Mouse (Mus musculus) embryonic stem cell, embryonic (primary cell): Measurements from ENCODE around the gene Icam5.
"Not testable (repeated sequence)": the region's sequence is repeated elsewhere in the genome, so short reads cannot be mapped to it uniquely, and the experiment has no call there.

ENCODE experiments used
- CTCF ChIA-PET, 4 experiments: fragments of 300-600 bp in 2 of 4; fragments of 350-600 bp in 2 of 4; sonication (Branson Sonifier 250); formaldehyde crosslinking; loops; one replicate each; lab custom pipeline; 2022; ENCODE audit warnings: inconsistent platforms in 2 of 4; lab: Charles Lee
- POLR2A ChIA-PET, 4 experiments: fragments of 300-600 bp in 2 of 4; fragments of 350-600 bp in 2 of 4; sonication (Branson Sonifier 250); formaldehyde crosslinking; loops; one replicate each; lab custom pipeline; 2022; ENCODE audit warnings: antibody characterized with exemption in 4 of 4, inconsistent platforms in 1 of 4; lab: Charles Lee

Gene Icam5

GRCm38 (mm10) chr9:21035586-21035985 is 3.7 kb downstream of the Icam5 start:
- CTCF ChIA-PET = interaction anchor here in 2 of 4 experiments (0.5 to 1.4 kb wide), 5 partner anchors 16 to 185 kb away, joined by 3 to 5 read pairs (median 3); partner anchors contain the start of gene Icam1 (in 1 of the 2)

GRCm38 (mm10) chr9:21036161-21036560 is 4.3 kb downstream of the Icam5 start:
- ChIA-PET POLR2A (interaction anchor here in 2 of 4 experiments (0.5 to 7.6 kb wide), 14 partner anchors 10 to 187 kb away, joined by 3 to 55 read pairs (median 4); partner anchors contain the start of genes Gm38431 (in 2 of the 2), Raver1 (in 2 of the 2), Fdx1l (in 1 of the 2) and Gm49373 (in 1 of the 2)), CTCF (interaction anchor here in 2 of 4 experiments (0.9 to 1.2 kb wide), 2 partner anchors 9 to 100 kb away, joined by 3 to 4 read pairs; no protein-coding TSS in a partner anchor)

More at GRCm38 (mm10) chr9:21035586-21035985, 3.7 kb downstream of the Icam5 start:
- POLR2A ChIA-PET = interaction anchor here (0.6 to 7.6 kb wide), 28 partner anchors 9 to 188 kb away, joined by 3 to 55 read pairs (median 4); partner anchors contain the start of genes Gm49373 (in 3 of the 4), Fdx1l (in 2 of the 4), Gm38431 (in 2 of the 4) and Icam1 (in 2 of the 4)

GRCm38 (mm10) chr9:21036666-21037065 is 4.8 kb downstream of the Icam5 start:
- ChIA-PET CTCF (interaction anchor here in 2 of 4 experiments (0.9 to 1.2 kb wide), 3 partner anchors 10 to 101 kb away, joined by 3 to 4 read pairs (median 3); no protein-coding TSS in a partner anchor), POLR2A (interaction anchor here in 3 of 4 experiments (0.5 to 7.6 kb wide), 17 partner anchors 10 to 159 kb away, joined by 3 to 55 read pairs (median 4); partner anchors contain the start of genes Gm38431 (in 2 of the 3), Icam1 (in 2 of the 3), Raver1 (in 2 of the 3) and Fdx1l (in 1 of the 3))

- POLR2A ChIA-PET = interaction anchor here in 3 of 4 experiments (0.7 to 7.6 kb wide), 16 partner anchors 11 to 160 kb away, joined by 3 to 55 read pairs (median 5); partner anchors contain the start of genes Gm38431 (in 3 of the 3), Icam1 (in 3 of the 3), Raver1 (in 3 of the 3) and Fdx1l (in 1 of the 3)
- CTCF ChIA-PET = interaction anchor here in 3 of 4 experiments (0.6 to 2.1 kb wide), 4 partner anchors 7 to 441 kb away, joined by 3 to 6 read pairs (median 3); partner anchors contain the start of gene Icam4 (in 1 of the 3)
These were observed 5.6 kb downstream of the Icam5 start for GRCm38 (mm10) chr9:21037481-21037891.

GRCm38 (mm10) chr9:21039779-21040178 is 7.9 kb downstream of the Icam5 start:
- CTCF ChIA-PET = interaction anchor here in 2 of 4 experiments (1.2 to 1.5 kb wide), 2 partner anchors 9 to 121 kb away, joined by 3 to 9 read pairs; no protein-coding TSS in a partner anchor
- POLR2A ChIA-PET = interaction anchor here (0.5 to 7.6 kb wide), 11 partner anchors 9 to 52 kb away, joined by 3 to 55 read pairs (median 7); partner anchors contain the start of genes Gm38431 (in 2 of the 4), Raver1 (in 2 of the 4), Fdx1l (in 1 of the 4) and Gm49373 (in 1 of the 4)

GRCm38 (mm10) chr9:21041308-21041707 is 9.4 kb downstream of the Icam5 start:
- POLR2A ChIA-PET = interaction anchor here in 2 of 4 experiments (0.6 to 4.5 kb wide), 7 partner anchors 8 to 163 kb away, joined by 3 to 16 read pairs (median 6); partner anchors contain the start of genes Gm38431 (in 1 of the 2), Icam1 (in 1 of the 2), Raver1 (in 1 of the 2) and Zglp1 (in 1 of the 2)
- CTCF ChIA-PET = interaction anchor here in 2 of 4 experiments (0.6 to 1.7 kb wide), 3 partner anchors 10 to 128 kb away, joined by 3 to 5 read pairs (median 4); no protein-coding TSS in a partner anchor

GRCm38 (mm10) chr9:21043563-21043962 is 11.7 kb downstream of the Icam5 start:
- CTCF ChIA-PET = no interaction called here

GRCm38 (mm10) chr9:21044785-21045184 is 12.9 kb downstream of the Icam5 start:
- CTCF ChIA-PET = interaction anchor here in 1 of 4 experiments (1.0 to 1.1 kb wide), 2 partner anchors 11 to 14 kb away, joined by 3 read pairs; no protein-coding TSS in a partner anchor
- POLR2A ChIA-PET = not testable (repeated sequence)

More at GRCm38 (mm10) chr9:21043563-21043962, 11.7 kb downstream of the Icam5 start:
- POLR2A ChIA-PET = interaction anchor here in 1 of 4 experiments (1.0 to 1.7 kb wide), 2 partner anchors 9 to 48 kb away, joined by 3 to 9 read pairs; partner anchors contain the start of genes Gm38431 and Raver1

- ChIA-PET CTCF (interaction anchor here in 1 of 4 experiments (1.0 to 1.1 kb wide), 2 partner anchors 12 to 14 kb away, joined by 3 read pairs; no protein-coding TSS in a partner anchor), POLR2A (no interaction called here)
These were observed 13.4 kb downstream of the Icam5 start for GRCm38 (mm10) chr9:21045235-21045634.

GRCm38 (mm10) chr9:21051578-21051977 is 19.7 kb downstream of the Icam5 start:
- ChIA-PET CTCF (interaction anchor here in 3 of 4 experiments (0.6 to 1.7 kb wide), 3 partner anchors 16 to 589 kb away, joined by 3 to 7 read pairs (median 4); no protein-coding TSS in a partner anchor), POLR2A (interaction anchor here in 3 of 4 experiments (1.1 to 2.6 kb wide), 7 partner anchors 12 to 87 kb away, joined by 3 to 14 read pairs (median 3); partner anchors contain the start of genes Gm38431 (in 2 of the 3), Raver1 (in 2 of the 3) and Icam1 (in 1 of the 3))

- POLR2A ChIA-PET = interaction anchor here in 3 of 4 experiments (0.6 to 8.0 kb wide), 17 partner anchors 10 to 360 kb away, joined by 3 to 56 read pairs (median 4); partner anchors contain the start of genes Gm38431 (in 2 of the 3), Raver1 (in 2 of the 3), Fdx1l (in 1 of the 3) and Gm49373 (in 1 of the 3)
- CTCF ChIA-PET = interaction anchor here in 2 of 4 experiments (0.6 to 1.3 kb wide), 4 partner anchors 34 to 232 kb away, joined by 3 to 4 read pairs (median 3); partner anchors contain the start of genes Eif3g (in 1 of the 2) and Icam4 (in 1 of the 2)
These were observed 31.1 kb downstream of the Icam5 start for GRCm38 (mm10) chr9:21062928-21063327.

GRCm38 (mm10) chr9:21067006-21067684 is 35.3 kb downstream of the Icam5 start, which contains the start of gene Zglp1:
Gene Zglp1 (minus strand): TSS chr9:21067093.
- ChIA-PET POLR2A (interaction anchor here (0.6 to 8.0 kb wide), 21 partner anchors 7 to 169 kb away, joined by 3 to 56 read pairs (median 4); partner anchors contain the start of genes Gm38431 (in 3 of the 4), Raver1 (in 3 of the 4), Eif3g (in 1 of the 4) and Fdx1l (in 1 of the 4)), CTCF (interaction anchor here in 3 of 4 experiments (0.6 to 1.3 kb wide), 6 partner anchors 29 to 310 kb away, joined by 3 to 16 read pairs (median 3); partner anchors contain the start of gene Eif3g (in 1 of the 3))

- POLR2A ChIA-PET = interaction anchor here (0.6 to 15.2 kb wide), 31 partner anchors 9 to 195 kb away, joined by 3 to 353 read pairs (median 4); partner anchors contain the start of genes Gm38431 (in 2 of the 4), Raver1 (in 2 of the 4), Icam1 (in 1 of the 4) and Tyk2 (in 1 of the 4)
- CTCF ChIA-PET = interaction anchor here in 1 of 4 experiments (0.7 kb wide), 1 partner anchor 15 kb away, joined by 3 read pairs; no protein-coding TSS in a partner anchor
These were observed 40.8 kb downstream of the Icam5 start for GRCm38 (mm10) chr9:21072641-21073040.

- POLR2A ChIA-PET = interaction anchor here (0.6 to 15.2 kb wide), 46 partner anchors 9 to 454 kb away, joined by 3 to 353 read pairs (median 4); partner anchors contain the start of genes Gm38431 (in 3 of the 4), Raver1 (in 3 of the 4), Eif3g (in 1 of the 4) and Icam1 (in 1 of the 4)
- CTCF ChIA-PET = interaction anchor here in 2 of 4 experiments (0.6 to 1.0 kb wide), 3 partner anchors 10 to 172 kb away, joined by 3 read pairs; no protein-coding TSS in a partner anchor
These were observed 41.4 kb downstream of the Icam5 start, which contains the start of the genes Gm49373 and Fdx1l for GRCm38 (mm10) chr9:21073044-21073840. Gene Gm49373 (minus strand): TSS chr9:21073096. Gene Fdx1l (minus strand): TSS chr9:21073614.

GRCm38 (mm10) chr9:21074173-21074572 is 42.3 kb downstream of the Icam5 start:
- ChIA-PET POLR2A (interaction anchor here in 3 of 4 experiments (0.6 to 15.2 kb wide), 23 partner anchors 10 to 453 kb away, joined by 3 to 353 read pairs (median 5); partner anchors contain the start of genes Gm38431 (in 3 of the 3), Raver1 (in 3 of the 3), Eif3g (in 1 of the 3) and Kri1 (in 1 of the 3)), CTCF (interaction anchor here in 2 of 4 experiments (0.6 to 1.2 kb wide), 3 partner anchors 9 to 144 kb away, joined by 3 read pairs; partner anchors contain the start of gene Icam4 (in 1 of the 2))
